Mouse (Mus musculus) ovary, postnatal 14 days (tissue): ENCODE results near the gene Rgs18.

Experiments
- DNase-seq: peaks from one replicate; pipeline ENCODE4 v3.0.0; 2022; ENCODE audit warnings: low spot score

Rgs18 gene

GRCm38 (mm10) chr1:144775331-144775730 lies at the start of gene Rgs18:
Rgs18 (minus strand) TSS chr1:144775435.
- no peak for DNase-seq

- no peak for DNase-seq
Observed at GRCm38 (mm10) chr1:144774394-144774793, 841 bp downstream of the Rgs18 start.

DNA sequence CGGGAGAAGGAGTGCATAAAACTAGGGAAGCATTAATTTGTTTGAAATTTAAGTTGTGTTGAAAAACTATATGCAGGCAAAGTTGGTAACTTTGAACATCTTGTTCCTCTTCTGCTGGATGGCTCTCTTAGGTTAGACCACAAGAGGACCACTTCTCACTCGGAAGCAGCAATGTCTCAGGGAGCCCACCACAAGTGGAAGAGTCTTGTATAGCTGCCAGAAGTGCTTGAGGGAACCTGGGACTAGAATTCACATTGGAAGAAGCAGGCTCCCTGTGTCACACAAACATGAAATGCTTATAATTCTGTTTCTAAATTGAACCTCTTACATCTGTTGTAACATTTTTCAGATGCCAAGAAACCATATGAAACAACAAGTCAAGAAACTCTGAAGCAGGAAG lies 9.0 kb downstream of the Rgs18 start:
- no peak for DNase-seq

DNA sequence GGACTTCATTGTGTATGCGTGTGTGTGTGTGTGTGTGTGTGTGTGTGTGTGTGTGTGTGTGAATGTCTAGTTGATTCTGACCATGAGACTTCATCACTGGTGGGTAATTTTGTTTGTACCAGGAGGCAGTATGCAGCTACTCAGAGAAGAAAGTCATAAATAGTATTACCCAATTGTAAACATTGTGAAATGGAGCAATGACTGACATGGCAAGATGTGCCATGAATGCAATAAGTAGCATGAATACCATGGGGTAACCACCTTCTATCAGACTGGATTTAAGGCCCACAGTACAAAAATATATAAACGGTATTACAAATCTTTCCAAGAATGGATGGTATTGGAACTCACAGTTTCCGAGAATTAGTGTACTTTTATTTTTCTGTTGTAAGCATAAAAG lies 14.4 kb downstream of the Rgs18 start:
- DNase-seq, result no peak

GRCm38 (mm10) chr1:144750763-144751162 lies 24.5 kb downstream of the Rgs18 start:
- DNase-seq, result no peak

DNA sequence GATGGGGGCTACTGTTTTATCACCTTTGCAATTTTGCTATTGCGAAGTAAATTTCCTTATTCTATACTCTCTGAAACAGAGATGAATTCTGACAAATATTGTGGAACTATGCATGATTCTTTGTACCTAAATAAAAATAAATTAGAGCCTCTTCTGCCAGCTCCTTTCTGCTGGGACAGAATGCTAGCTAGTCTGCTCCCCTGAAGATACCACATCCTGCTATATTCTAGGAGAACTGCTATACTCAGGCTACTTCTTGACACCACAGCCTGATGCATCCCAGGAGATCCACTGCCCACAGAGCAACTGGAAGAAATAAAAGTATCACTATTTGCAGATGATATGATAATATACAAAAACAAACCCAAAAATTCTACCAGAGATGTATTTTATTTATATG lies 29.1 kb downstream of the Rgs18 start:
- no peak for DNase-seq

DNA sequence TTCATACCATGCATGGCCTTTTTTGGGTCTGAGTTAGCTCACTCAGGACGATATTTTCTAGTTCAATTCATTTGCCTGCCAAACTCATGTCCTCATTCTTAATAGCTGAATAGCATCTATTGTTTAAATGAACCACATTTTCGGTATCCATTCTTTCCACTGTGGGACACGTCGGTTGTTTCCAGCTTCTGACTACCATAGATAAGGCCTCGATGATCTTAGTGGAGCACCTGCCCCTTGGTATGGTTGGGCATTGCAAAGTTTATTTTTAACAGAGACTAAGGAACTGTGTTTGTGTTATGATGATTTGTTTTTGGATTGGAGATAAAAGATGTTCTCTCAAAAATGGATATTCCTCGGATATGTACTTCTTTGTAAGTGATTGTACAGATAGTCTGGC lies 37.5 kb downstream of the Rgs18 start:
- no peak for DNase-seq

- DNase-seq, result no peak
Observed at GRCm38 (mm10) chr1:144720736-144721135, 54.5 kb downstream of the Rgs18 start.

- no peak for DNase-seq
Observed at GRCm38 (mm10) chr1:144704373-144704772, 70.9 kb downstream of the Rgs18 start.
